Mouse (Mus musculus) adrenal gland, adult (tissue): ENCODE measurements around the gene Rcc1.
A peak's percentile ranks its signal among the peaks of the same experiment; 100 is the strongest.

Experiments used
- DNase-seq, 2 experiments: peaks; one replicate each; pipeline ENCODE4 v3.0.0; 2022 to 2023; ENCODE audit warnings: low spot score in 1 of 2; ENCODE audit not compliant: inconsistent age in 2 of 2

Rcc1 gene

GRCm38 (mm10) chr4:132356170-132356569, 2.8 kb upstream of the Rcc1 start:
- DNase-seq = peak; percentile 53 to 86

- peak; percentile 23 to 40 for DNase-seq
These were observed 2.0 kb upstream of the Rcc1 start for GRCm38 (mm10) chr4:132355403-132355802.

GRCm38 (mm10) chr4:132354571-132354970, 1.2 kb upstream of the Rcc1 start:
- peak; percentile 86 to 89 for DNase-seq

GRCm38 (mm10) chr4:132352739-132353138, 666 bp downstream of the Rcc1 start:
- DNase-seq = peak; percentile 36 to 74

- no peak for DNase-seq
These were observed 2.0 kb downstream of the Rcc1 start for GRCm38 (mm10) chr4:132351401-132351800.

- DNase-seq = no peak
These were observed 2.6 kb downstream of the Rcc1 start for GRCm38 (mm10) chr4:132350854-132351253.

- no peak for DNase-seq
These were observed 3.2 kb downstream of the Rcc1 start for GRCm38 (mm10) chr4:132350123-132350740.

GRCm38 (mm10) chr4:132349495-132350122, 3.8 kb downstream of the Rcc1 start:
- DNase-seq = no peak

- DNase-seq = peak in 1 of 2 experiments; percentile 32
These were observed 6.7 kb downstream of the Rcc1 start for GRCm38 (mm10) chr4:132346661-132347060.

GRCm38 (mm10) chr4:132346261-132346660, 7.1 kb downstream of the Rcc1 start:
- DNase-seq = no peak

- no peak for DNase-seq
These were observed 7.6 kb downstream of the Rcc1 start for GRCm38 (mm10) chr4:132345843-132346212.

- peak; percentile 95 to 99 for DNase-seq
These were observed 8.1 kb downstream of the Rcc1 start for GRCm38 (mm10) chr4:132345135-132345842.

- peak in 1 of 2 experiments; percentile 76 for DNase-seq
These were observed 8.8 kb downstream of the Rcc1 start for GRCm38 (mm10) chr4:132344403-132345134.

- DNase-seq = no peak
These were observed 12.0 kb downstream of the Rcc1 start for GRCm38 (mm10) chr4:132341451-132341850.

GRCm38 (mm10) chr4:132338943-132339342, 14.5 kb downstream of the Rcc1 start:
- DNase-seq = peak in 1 of 2 experiments; percentile 43

- DNase-seq = no peak
These were observed 20.5 kb downstream of the Rcc1 start for GRCm38 (mm10) chr4:132332880-132333279.

- DNase-seq = no peak
These were observed 21.4 kb downstream of the Rcc1 start for GRCm38 (mm10) chr4:132331960-132332359.

GRCm38 (mm10) chr4:132329835-132330354, 23.5 kb downstream of the Rcc1 start:
- no peak for DNase-seq

GRCm38 (mm10) chr4:132329115-132329834, 24.1 kb downstream of the Rcc1 start, which contains the start of gene Trnau1ap:
Trnau1ap (minus strand) TSS chr4:132329538.
- peak; percentile 92 to 96 for DNase-seq

- no peak for DNase-seq
These were observed 24.9 kb downstream of the Rcc1 start for GRCm38 (mm10) chr4:132328391-132328982.
